Mouse (Mus musculus) CH12.LX (cell line): ENCODE results near the gene L2hgdh. TPM values are rescaled to one million over a fixed set of nuclear protein-coding genes. Genes with fewer than 3 reads are reported as not detected.

Source experiments
- DNase-seq: peaks from one replicate; pipeline ENCODE4 v3.0.0-alpha.2; 2013; ENCODE audit errors: extremely low read depth
- H3K27ac ChIP-seq: 2 replicates; pipeline ENCODE4 v1.5.1; 2012; ENCODE audit warnings: low read depth, mild to moderate bottlenecking, control low read depth, moderate library complexity; ENCODE audit not compliant: insufficient read depth
- H3K27me3 ChIP-seq: replicated peaks from 2 replicates; pipeline ENCODE3; 2012; ENCODE audit warnings: inconsistent platforms
- H3K36me3 ChIP-seq, 2 experiments: replicated peaks in 1 of 2; 2 replicates each; pipeline versions ENCODE3 to v1.6.1; 2012; ENCODE audit warnings: inconsistent platforms in 1 of 2, low read length in 1 of 2, mild to moderate bottlenecking in 1 of 2, mixed read lengths in 1 of 2, moderate library complexity in 1 of 2; ENCODE audit not compliant: control insufficient read depth in 1 of 2, insufficient read depth in 1 of 2
- H3K4me1 ChIP-seq, 2 experiments: 2 replicates each; pipeline ENCODE4 v1.6.1; 2012; ENCODE audit warnings: inconsistent platforms in 1 of 2, moderate library complexity in 1 of 2; ENCODE audit not compliant: insufficient read depth in 2 of 2, control insufficient read depth in 1 of 2
- H3K4me2 ChIP-seq: 2 replicates; pipeline ENCODE4 v1.6.1; 2012; ENCODE audit warnings: low read depth, mild to moderate bottlenecking, control low read depth; ENCODE audit not compliant: poor library complexity, insufficient read depth, severe bottlenecking
- H3K4me3 ChIP-seq, 3 experiments: fragments of 150-350 bp in 1 of 3; sonication (generic) in 1 of 3; replicated peaks in 1 of 3; 2 replicates each; pipeline versions ENCODE3 to v1.5.1; 2011 to 2012; ENCODE audit warnings: low read depth in 2 of 3, low read length in 2 of 3, mild to moderate bottlenecking in 2 of 3, moderate library complexity in 2 of 3, control low read depth in 1 of 3, improper control_type of control experiment in 1 of 3, inconsistent platforms in 1 of 3, mixed read lengths in 1 of 3; ENCODE audit not compliant: poor library complexity in 1 of 3
- H3K79me2 ChIP-seq: replicated peaks from 2 replicates; pipeline ENCODE4 v1.6.1; 2012; ENCODE audit warnings: mild to moderate bottlenecking, moderate library complexity; ENCODE audit not compliant: control insufficient read depth, poor library complexity, insufficient read depth, severe bottlenecking; ENCODE audit errors: extremely low read depth
- H3K9ac ChIP-seq: 2 replicates; pipeline ENCODE4 v1.6.1; 2012; ENCODE audit warnings: low read depth, mild to moderate bottlenecking, control low read depth, moderate library complexity; ENCODE audit not compliant: insufficient read depth
- H3K9me3 ChIP-seq: replicated peaks from 2 replicates; pipeline ENCODE3; 2012; ENCODE audit warnings: low read length, inconsistent platforms, mixed read lengths
- BHLHE40 ChIP-seq: IDR thresholded peaks from 2 replicates; pipeline ENCODE4 v1.6.1; 2011; ENCODE audit warnings: mild to moderate bottlenecking, low read depth, low read length, improper control_type of control experiment
- CHD1 ChIP-seq: IDR thresholded peaks from 2 replicates; pipeline ENCODE4 v1.6.1; 2012; ENCODE audit warnings: low read depth, low read length, improper control_type of control experiment, inconsistent platforms
- EP300 ChIP-seq: IDR thresholded peaks from 2 replicates; pipeline ENCODE4 v1.6.1; 2011; ENCODE audit warnings: low read length, improper control_type of control experiment
- ETS1 ChIP-seq: conservative IDR thresholded peaks from 2 replicates; pipeline ENCODE4 v1.6.1; 2012; ENCODE audit warnings: low read depth, mild to moderate bottlenecking, inconsistent platforms, low read length, improper control_type of control experiment, moderate library complexity
- HCFC1 ChIP-seq: IDR thresholded peaks from 2 replicates; pipeline ENCODE4 v1.6.1; 2012; ENCODE audit warnings: low read depth, mild to moderate bottlenecking, inconsistent platforms, low read length, improper control_type of control experiment
- IRF4 ChIP-seq: IDR thresholded peaks from 2 replicates; pipeline ENCODE4 v1.6.1; 2014; ENCODE audit warnings: low read depth, mild to moderate bottlenecking, inconsistent platforms, low read length, improper control_type of control experiment
- JUN ChIP-seq: IDR thresholded peaks from 2 replicates; pipeline ENCODE4 v1.6.1; 2011; ENCODE audit warnings: low read depth, mild to moderate bottlenecking, low read length, improper control_type of control experiment, moderate library complexity; ENCODE audit not compliant: insufficient read depth
- MXI1 ChIP-seq: IDR thresholded peaks from 2 replicates; pipeline ENCODE4 v1.6.1; 2011; ENCODE audit warnings: mild to moderate bottlenecking, low read depth, low read length, improper control_type of control experiment
- NELFE ChIP-seq: IDR thresholded peaks from 2 replicates; pipeline ENCODE4 v1.6.1; 2011; ENCODE audit warnings: low read depth, low read length, improper control_type of control experiment
- NRF1 ChIP-seq: IDR thresholded peaks from 2 replicates; pipeline ENCODE4 v1.6.1; 2014; ENCODE audit warnings: low read depth, mild to moderate bottlenecking, inconsistent platforms, low read length, improper control_type of control experiment, moderate library complexity
- POLR2A ChIP-seq: IDR thresholded peaks from 2 replicates; pipeline ENCODE4 v1.6.1; 2011; ENCODE audit warnings: low read depth, mild to moderate bottlenecking, improper control_type of control experiment, low read length
- RAD21 ChIP-seq: IDR thresholded peaks from 2 replicates; pipeline ENCODE4 v1.6.1; 2011; ENCODE audit warnings: low read depth, mild to moderate bottlenecking, low read length, improper control_type of control experiment, moderate library complexity
- SIN3A ChIP-seq: IDR thresholded peaks from 2 replicates; pipeline ENCODE4 v1.6.1; 2012; ENCODE audit warnings: low read length, improper control_type of control experiment, inconsistent platforms
- SMC3 ChIP-seq: IDR thresholded peaks from 2 replicates; pipeline ENCODE4 v1.6.1; 2011; ENCODE audit warnings: low read depth, low read length, improper control_type of control experiment
- TCF12 ChIP-seq: IDR thresholded peaks from 2 replicates; pipeline ENCODE4 v1.6.1; 2014; ENCODE audit warnings: low read depth, mild to moderate bottlenecking, inconsistent platforms, low read length, improper control_type of control experiment
- USF1 ChIP-seq: IDR thresholded peaks from 2 replicates; pipeline ENCODE4 v1.6.1; 2014; ENCODE audit warnings: low read depth, mild to moderate bottlenecking, inconsistent platforms, low read length, improper control_type of control experiment
- USF2 ChIP-seq: conservative IDR thresholded peaks from 2 replicates; pipeline ENCODE4 v1.6.1; 2011; ENCODE audit warnings: low read depth, low read length, improper control_type of control experiment
- ZKSCAN1 ChIP-seq: IDR thresholded peaks from 2 replicates; pipeline ENCODE4 v1.6.1; 2012; ENCODE audit warnings: low read depth, inconsistent platforms, low read length, improper control_type of control experiment, borderline replicate concordance
- ZNF384 ChIP-seq: IDR thresholded peaks from 2 replicates; pipeline ENCODE4 v1.6.1; 2012; ENCODE audit warnings: low read depth, low read length, improper control_type of control experiment, inconsistent platforms
- dilution Hi-C: fragments of 300-500 bp; cut with MboI; formaldehyde crosslinking; loops from 2 replicates; pipeline ENCODE4 v1.14.3; 2020; ENCODE audit warnings: low sequenced_read_pairs; ENCODE audit not compliant: extremely low pct_unique_long_range_greater_than_20kb, extremely low pct_ligation_motif_present
- in situ Hi-C: fragments of 300-500 bp; cut with MboI; formaldehyde crosslinking; loops from 3 replicates; pipeline ENCODE4 v1.14.3; 2019; ENCODE audit warnings: low sequenced_read_pairs, low pct_ligation_motif_present, low pct_unique_long_range_greater_than_20kb, mixed read lengths
- polyA plus RNA-seq: library from polyadenylated mRNA; unstranded; fragments of >175 nt; gene quantifications from 2 replicates; pipeline ENCODE4 v1.2.1, GENCODE M21; 2012; ENCODE audit warnings: low read depth; ENCODE audit not compliant: insufficient read length
- total RNA-seq, 2 experiments: library from RNA; depleted of rRNA; stranded (reverse); fragments of 300-350 nt in 1 of 2; fragments of >200 nt in 1 of 2; gene quantifications; 2 replicates each; pipeline ENCODE4 v1.2.3; 2012 to 2014

Gene L2hgdh
- total and polyA plus RNA-seq, 3 experiments: 12.1 to 24.3 (median 15.4) TPM

GRCm38 (mm10) chr12:69682788-69683419 is 41.8 kb downstream of the L2hgdh start:
- H3K4me1 ChIP-seq: peaks cover 6 to 7% of the 10 kb centered on the region in 2 experiments
- no peaks in the 10 kb centered on the region for H3K36me3 ChIP-seq
- DNase-seq: no peak
- H3K79me2 ChIP-seq: peaks cover 19% of the 10 kb centered on the region
- dilution Hi-C loops (no loop called here), in situ Hi-C loops (loop anchor here (25.0 kb wide), 1 partner anchor 471 kb away; the partner anchor contains the start of gene Gm49384)
- H3K4me3 ChIP-seq: peak overlapping the region in 2 of 3 experiments; percentile 51 to 71
- H3K27ac ChIP-seq: no peak overlapping the region
- H3K9me3 ChIP-seq: no peaks in the 10 kb centered on the region
- H3K4me2 ChIP-seq: peak overlapping the region; percentile 99
- no peaks in the 10 kb centered on the region for H3K27me3 ChIP-seq
- no peak for TF ChIP-seq IRF4
- 0 out of 2 replicates have a peak, but pooled peaks have one; percentile 7 for TF ChIP-seq POLR2A
- TF ChIP-seq CHD1: 0 out of 2 replicates have a peak, but pooled peaks have one; percentile 65
- peak overlapping the region; percentile 96 for H3K9ac ChIP-seq

- peaks cover 6 to 7% of the 10 kb centered on the region in 2 experiments for H3K4me1 ChIP-seq
- dilution Hi-C loops: no loop called here
- in situ Hi-C loops: loop anchor here (25.0 kb wide), 1 partner anchor 470 kb away; the partner anchor contains the start of gene Gm49384
- H3K4me2 ChIP-seq: peak overlapping the region; percentile 99
- peak overlapping the region; percentile 96 for H3K9ac ChIP-seq
- H3K27me3 ChIP-seq: no peaks in the 10 kb centered on the region
- H3K9me3 ChIP-seq: no peaks in the 10 kb centered on the region
- peak overlapping the region; percentile 65 for H3K27ac ChIP-seq
- peak; percentile 57 for DNase-seq
- peak overlapping the region; percentile 71 to 83 (median 75) for H3K4me3 ChIP-seq
- H3K79me2 ChIP-seq: peaks cover 20% of the 10 kb centered on the region
- no peaks in the 10 kb centered on the region for H3K36me3 ChIP-seq
- TF ChIP-seq BHLHE40 (peak; percentile 79), TCF12 (peak; percentile 40; the same call in 1 of the 2 replicates), NELFE (0 out of 2 replicates have a peak, but pooled peaks have one; percentile 9), ZNF384 (peak; percentile 68; the same call in 1 of the 2 replicates), SIN3A (no peak), ETS1 (no peak), SMC3 (no peak), JUN (no peak), HCFC1 (no peak), POLR2A (peak; percentile 42; the same call in 1 of the 2 replicates), ZKSCAN1 (no peak), MXI1 (peak; percentile 58; the same call in 1 of the 2 replicates), USF2 (no peak), RAD21 (peak; percentile 6), NRF1 (peak; percentile 84), EP300 (no peak), CHD1 (no peak), USF1 (no peak)
Measured at GRCm38 (mm10) chr12:69682065-69682787, 42.4 kb downstream of the L2hgdh start.
